Mouse (Mus musculus) liver, postnatal 0 days (tissue): ENCODE data around the gene Ttbk2. TPM values are rescaled to one million over a fixed set of nuclear protein-coding genes. Genes with fewer than 3 reads are reported as not detected.

Source experiments
- ATAC-seq: fragments of 200-750 bp; cut with Nextera tagmentation; 2 replicates; pipeline ENCODE4 v1.8.0; 2017; ENCODE audit warnings: mild to moderate bottlenecking, moderate library complexity
- DNase-seq: peaks from one replicate; pipeline ENCODE4 v3.0.0-alpha.2; 2016
- H3K27ac ChIP-seq: fragments of 300-500 bp; sonication (generic); 2 replicates; pipeline ENCODE4 v1.5.1; 2014; ENCODE audit warnings: antibody characterized with exemption, moderate library complexity, mild to moderate bottlenecking, low read depth
- H3K27me3 ChIP-seq: fragments of 300-500 bp; sonication (generic); 2 replicates; pipeline ENCODE4 v1.6.1; 2014; ENCODE audit warnings: low read length, control low read depth, mixed read lengths; ENCODE audit not compliant: insufficient read depth
- H3K36me3 ChIP-seq: fragments of 300-500 bp; sonication (generic); replicated peaks from 2 replicates; pipeline ENCODE4 v1.6.1; 2014; ENCODE audit warnings: mild to moderate bottlenecking, control low read depth, low read length, moderate library complexity, mixed read lengths; ENCODE audit not compliant: insufficient read depth
- H3K4me1 ChIP-seq: fragments of 300-500 bp; sonication (generic); 2 replicates; pipeline ENCODE4 v1.6.1; 2014; ENCODE audit warnings: antibody characterized with exemption, mild to moderate bottlenecking, control low read depth; ENCODE audit not compliant: insufficient read depth
- H3K4me2 ChIP-seq: fragments of 300-500 bp; sonication (generic); 2 replicates; pipeline ENCODE4 v1.6.1; 2014; ENCODE audit warnings: low read depth, mild to moderate bottlenecking, low read length, moderate library complexity, mixed read lengths
- H3K4me3 ChIP-seq: fragments of 300-500 bp; sonication (generic); 2 replicates; pipeline ENCODE4 v1.5.1; 2014; ENCODE audit warnings: low read depth, low read length
- H3K9ac ChIP-seq: fragments of 300-500 bp; sonication (generic); replicated peaks from 2 replicates; pipeline ENCODE4 v1.6.1; 2014; ENCODE audit warnings: mild to moderate bottlenecking, moderate library complexity
- H3K9me3 ChIP-seq: fragments of 300-500 bp; sonication (generic); 2 replicates; pipeline ENCODE4 v1.6.1; 2016; ENCODE audit warnings: mild to moderate bottlenecking, control low read depth, low read length, mixed read lengths
- CTCF ChIP-seq: sonication (generic); IDR thresholded peaks from 2 replicates; pipeline ENCODE4 v1.5.1; 2016; ENCODE audit warnings: antibody characterized with exemption, low read depth
- EP300 ChIP-seq: IDR thresholded peaks from 2 replicates; pipeline ENCODE4 v1.6.1; 2016; ENCODE audit warnings: antibody characterized with exemption, low read depth, mild to moderate bottlenecking
- WGBS: fragments of 180-500 bp; shearing (Covaris S2); extraction: QIAGEN DNeasy Blood & Tissue Kit; methylation state at CpG from one replicate; pipeline ENCODE4 v1.1.7; 2014; ENCODE audit not compliant: insufficient replicate concordance; 5-methylcytosine and 5-hydroxymethylcytosine counted together
- polyA plus RNA-seq: library from polyadenylated mRNA; unstranded; fragments of >200 nt; fragmentation: Nextera tagmentation; extraction: Ambion mirVana; gene quantifications from 2 replicates; pipeline ENCODE4 v1.2.1, GENCODE M21; 2015

Gene Ttbk2
- polyA plus RNA-seq, 1 experiment from 2014 or later: 0.67 TPM

DNA sequence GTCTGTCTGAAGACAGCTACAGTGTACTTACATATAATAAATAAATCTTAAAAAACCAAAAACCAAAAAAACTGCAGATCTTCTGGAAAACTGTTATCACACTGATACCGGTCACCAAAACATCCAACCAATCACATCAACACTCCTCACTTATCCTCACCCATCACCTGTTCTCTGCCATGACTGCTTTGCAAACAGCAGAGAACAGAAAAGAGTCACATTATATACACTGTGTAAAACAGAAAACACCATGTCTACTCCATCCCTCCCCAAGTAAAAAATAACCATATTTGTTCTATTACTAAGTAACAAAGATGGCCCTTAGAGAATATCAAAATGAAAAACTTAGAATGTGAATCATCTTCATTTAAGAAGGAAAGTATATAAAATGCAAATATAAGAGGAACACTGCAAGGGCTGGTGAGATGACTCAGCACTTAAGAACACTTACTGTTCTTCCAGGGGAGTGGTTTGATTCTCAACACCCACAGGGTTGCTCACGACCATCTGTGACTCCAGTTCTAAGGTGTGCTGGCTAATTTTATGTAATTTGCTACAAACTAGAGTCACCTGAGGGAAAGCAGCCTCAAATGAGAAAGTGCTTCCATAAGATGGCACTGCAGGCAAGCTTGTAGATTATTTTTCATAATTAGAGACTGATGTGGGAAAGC is 80.0 kb downstream of the Ttbk2 start:
- Histone ChIP-seq H3K4me2 (no peak overlapping the region), H3K4me1 (no peaks in the 10 kb centered on the region), H3K36me3 (no peaks in the 10 kb centered on the region), H3K9me3 (no peaks in the 10 kb centered on the region), H3K27ac (no peak overlapping the region), H3K9ac (no peak overlapping the region), H3K27me3 (no peaks in the 10 kb centered on the region), H3K4me3 (no peak overlapping the region)
- TF ChIP-seq EP300: no peak
- no peak for TF ChIP-seq CTCF
- ATAC-seq (no peak), DNase-seq (no peak)
- WGBS: 66% methylated on average over 2 of the region's 2 CpGs

DNA sequence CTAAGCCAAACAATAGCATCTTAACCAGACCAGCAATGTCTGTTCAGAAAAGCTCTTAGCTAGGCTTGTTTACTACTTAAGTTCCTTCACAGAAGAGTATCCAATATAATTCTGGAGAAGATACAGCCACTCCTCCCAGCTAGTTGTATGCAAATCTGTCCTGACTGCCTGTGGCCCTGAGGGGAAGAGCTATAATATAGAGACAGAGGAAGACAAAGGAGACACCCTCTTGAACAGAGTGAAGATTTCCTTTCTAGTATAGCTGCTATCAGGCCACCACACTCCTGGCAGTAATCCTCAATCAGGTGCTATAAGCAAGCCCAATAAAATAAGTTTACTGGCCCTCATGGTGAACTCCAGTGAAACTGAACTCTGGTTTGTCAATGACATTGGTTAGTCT is 88.5 kb downstream of the Ttbk2 start:
- H3K4me1 ChIP-seq: no peaks in the 10 kb centered on the region
- no peak overlapping the region for H3K4me3 ChIP-seq
- no peaks in the 10 kb centered on the region for H3K27me3 ChIP-seq
- DNase-seq (no peak), ATAC-seq (no peak)
- no peaks in the 10 kb centered on the region for H3K9me3 ChIP-seq
- no peak for TF ChIP-seq CTCF
- no peak for TF ChIP-seq EP300
- H3K4me2 ChIP-seq: no peak overlapping the region
- no peak overlapping the region for H3K27ac ChIP-seq
- H3K9ac ChIP-seq: no peak overlapping the region
- H3K36me3 ChIP-seq: no peaks in the 10 kb centered on the region

DNA sequence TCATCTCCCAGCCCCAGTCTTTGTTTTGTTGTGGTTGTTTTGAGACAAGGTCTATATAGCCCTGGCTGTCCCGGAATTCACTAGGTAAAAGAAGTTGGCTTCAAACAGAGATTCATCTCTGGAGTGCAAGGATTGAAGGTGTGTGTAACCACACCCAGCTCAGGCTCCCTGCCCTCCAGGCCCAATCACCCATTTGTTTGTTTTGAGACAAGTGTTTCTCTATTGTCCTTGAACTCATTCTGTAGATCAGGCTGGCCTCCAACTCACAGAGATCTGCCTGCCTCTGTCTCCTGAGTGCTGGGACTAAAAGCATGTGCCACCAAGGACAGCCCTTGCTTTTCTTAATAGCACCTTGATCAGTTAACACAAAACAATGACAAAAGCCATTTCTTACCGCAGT is 102.4 kb downstream of the Ttbk2 start:
- ATAC-seq (no peak), DNase-seq (no peak)
- Histone ChIP-seq H3K9me3 (no peaks in the 10 kb centered on the region), H3K4me3 (no peak overlapping the region), H3K36me3 (0 out of 2 replicates have a peak, but pooled peaks cover 3% of the 10 kb centered on the region), H3K4me2 (no peak overlapping the region), H3K27me3 (no peaks in the 10 kb centered on the region), H3K9ac (no peak overlapping the region), H3K27ac (no peak overlapping the region), H3K4me1 (no peaks in the 10 kb centered on the region)
- 79% methylated on average over 2 of the region's 2 CpGs for WGBS
- no peak for TF ChIP-seq EP300
- no peak for TF ChIP-seq CTCF

DNA sequence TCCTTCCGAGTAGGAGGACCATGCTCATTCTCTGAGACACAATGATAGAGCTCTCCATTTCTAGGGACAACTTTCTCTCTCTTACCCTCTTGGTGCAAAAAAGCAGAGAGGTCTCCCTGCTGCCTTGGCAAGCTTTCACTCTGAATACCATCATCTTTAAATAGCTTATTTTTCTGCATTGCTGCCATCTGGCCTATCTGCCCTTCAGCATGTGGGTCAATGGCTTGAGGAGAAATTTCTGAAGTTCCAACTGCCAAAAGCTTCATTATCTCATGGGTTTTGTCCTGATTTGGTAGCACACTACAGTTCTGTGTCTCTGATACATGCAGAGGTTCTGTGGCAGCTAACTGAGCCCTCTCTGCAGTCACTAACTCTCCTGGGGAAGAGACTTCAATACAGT is 104.9 kb downstream of the Ttbk2 start:
- no peaks in the 10 kb centered on the region for H3K27me3 ChIP-seq
- TF ChIP-seq CTCF (no peak), EP300 (no peak)
- no peak overlapping the region for H3K4me2 ChIP-seq
- no peaks in the 10 kb centered on the region for H3K9me3 ChIP-seq
- ATAC-seq: no peak
- no peak overlapping the region for H3K9ac ChIP-seq
- H3K27ac ChIP-seq: no peak overlapping the region
- 0 out of 2 replicates have a peak, but pooled peaks cover 3% of the 10 kb centered on the region for H3K36me3 ChIP-seq
- DNase-seq: no peak
- no peaks in the 10 kb centered on the region for H3K4me1 ChIP-seq
- no peak overlapping the region for H3K4me3 ChIP-seq
- 83% methylated on average over 1 of the region's 1 CpGs for WGBS

DNA sequence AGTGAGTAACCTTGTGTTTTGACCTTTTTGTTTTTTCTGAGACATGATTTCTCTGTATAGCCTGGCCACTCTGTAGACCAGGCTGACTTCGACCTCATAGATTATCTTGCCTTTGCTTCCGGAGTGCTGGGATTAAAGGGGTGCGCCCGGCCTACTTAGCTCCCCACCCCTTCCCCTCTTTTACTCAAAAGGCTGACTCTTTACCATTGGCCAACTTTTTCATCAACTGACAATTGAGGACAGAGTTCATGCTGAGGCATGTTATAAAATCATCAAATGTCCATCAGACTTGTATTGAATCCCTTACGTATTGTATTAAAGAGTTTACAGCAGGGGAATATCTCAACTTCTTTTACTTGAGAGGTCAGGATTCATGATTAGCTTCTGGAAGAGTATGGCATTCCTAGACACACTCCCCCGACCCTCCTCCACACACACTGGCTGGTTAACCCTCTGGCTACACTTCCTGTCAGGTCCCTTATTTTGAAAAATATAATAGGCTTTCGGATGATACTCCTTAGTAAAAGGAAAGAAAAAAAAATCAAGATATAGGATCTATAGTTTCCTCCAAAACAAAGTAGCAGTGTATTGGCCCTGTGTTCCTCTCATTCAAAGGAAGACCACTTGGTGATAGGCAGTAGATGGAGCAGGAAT is 118.4 kb downstream of the Ttbk2 start:
- TF ChIP-seq CTCF (no peak), EP300 (no peak)
- no peak for ATAC-seq

DNA sequence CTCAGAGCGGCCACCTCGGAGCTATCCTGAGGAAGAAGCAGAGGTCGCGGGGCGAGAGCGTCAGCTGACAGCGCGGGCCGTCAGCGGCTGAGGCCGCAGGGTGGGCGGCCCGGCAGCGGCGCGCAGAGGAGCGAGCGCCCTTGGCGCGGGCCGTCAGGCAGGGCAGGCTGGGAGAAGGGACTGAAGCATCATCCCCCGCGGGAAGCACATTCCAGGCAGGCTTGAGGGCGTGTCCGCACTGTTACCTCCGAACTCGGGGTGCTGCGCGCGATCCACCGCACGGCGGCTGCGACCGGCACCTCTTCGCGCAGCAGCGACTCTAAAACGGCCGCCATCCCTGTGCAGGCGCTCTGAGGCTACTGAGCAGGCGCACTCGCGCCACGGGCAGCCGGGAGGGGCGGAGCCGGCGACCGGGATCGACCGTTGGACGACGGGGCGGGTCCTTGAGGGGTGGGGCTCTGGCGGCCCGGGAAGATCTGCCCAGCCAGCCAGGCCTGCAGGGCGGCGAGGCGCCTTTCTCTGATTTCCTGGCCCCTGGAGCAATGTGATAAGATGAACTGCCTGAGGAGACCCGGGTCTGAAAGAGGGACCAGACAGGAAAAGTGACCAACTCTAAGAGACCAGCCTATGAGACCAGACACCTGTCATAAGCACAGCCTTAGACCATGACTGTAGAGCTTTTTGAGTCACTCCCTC is 119.1 kb downstream of the Ttbk2 start:
- ATAC-seq (peak; percentile 99), DNase-seq (peak; percentile 99)
- peak overlapping the region; percentile 96 for H3K4me2 ChIP-seq
- H3K9me3 ChIP-seq: no peaks in the 10 kb centered on the region
- WGBS: 0% methylated on average over 28 of the region's 61 CpGs
- no peaks in the 10 kb centered on the region for H3K27me3 ChIP-seq
- peak overlapping the region; percentile 96 for H3K4me3 ChIP-seq
- TF ChIP-seq EP300 (peak; percentile 72; the same call in 1 of the 2 replicates), CTCF (no peak)
- peak overlapping the region; percentile 93 for H3K27ac ChIP-seq
- H3K9ac ChIP-seq: peak overlapping the region; percentile 88
- H3K36me3 ChIP-seq: peaks cover 36% of the 10 kb centered on the region
- H3K4me1 ChIP-seq: peaks cover 26% of the 10 kb centered on the region

More for the DNA sequence above, 118.4 kb downstream of the Ttbk2 start:
- peaks cover 26% of the 10 kb centered on the region for H3K4me1 ChIP-seq
- H3K27ac ChIP-seq: peak overlapping the region; percentile 93
- H3K4me3 ChIP-seq: peak overlapping the region; percentile 96
- H3K4me2 ChIP-seq: peak overlapping the region; percentile 96
- H3K9ac ChIP-seq: peak overlapping the region; percentile 88
- H3K9me3 ChIP-seq: no peaks in the 10 kb centered on the region
- peaks cover 29% of the 10 kb centered on the region for H3K36me3 ChIP-seq
- no peak for DNase-seq
- H3K27me3 ChIP-seq: no peaks in the 10 kb centered on the region
- WGBS: 28% methylated on average over 7 of the region's 7 CpGs
